Mouse (Mus musculus): Measurements from ENCODE around the gene Klhdc3.

DNA sequence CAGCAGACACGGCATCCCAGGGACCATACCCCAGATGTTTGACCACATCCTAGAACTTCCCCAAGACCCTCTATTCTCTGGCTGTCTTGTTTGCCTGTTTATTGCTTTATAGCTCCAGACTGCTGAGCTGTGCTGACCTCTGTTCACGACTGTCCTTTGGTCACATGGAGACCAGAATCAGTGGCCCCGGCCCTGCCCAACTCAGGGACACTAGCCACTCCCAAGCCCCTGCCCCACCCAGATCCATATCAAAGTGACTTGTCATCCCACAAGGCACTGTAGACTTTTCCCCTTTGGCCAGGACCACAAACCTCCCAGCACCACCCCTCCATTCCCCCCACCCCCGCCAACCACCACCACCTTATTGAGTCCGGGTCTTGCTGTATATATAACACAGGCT lies 18.5 kb upstream of the Klhdc3 start:
- no peak for TF ChIP-seq GATA1 (IDR thresholded peaks at IDR 0.05; ENCODE audit: borderline replicate concordance, low read length)
- TF ChIP-seq FLI1 (IDR thresholded peaks at IDR 0.05; ENCODE audit: low read length) = no peak
